Mouse (Mus musculus): Measurements from ENCODE around the gene Nmb.

Gene Nmb

DNA sequence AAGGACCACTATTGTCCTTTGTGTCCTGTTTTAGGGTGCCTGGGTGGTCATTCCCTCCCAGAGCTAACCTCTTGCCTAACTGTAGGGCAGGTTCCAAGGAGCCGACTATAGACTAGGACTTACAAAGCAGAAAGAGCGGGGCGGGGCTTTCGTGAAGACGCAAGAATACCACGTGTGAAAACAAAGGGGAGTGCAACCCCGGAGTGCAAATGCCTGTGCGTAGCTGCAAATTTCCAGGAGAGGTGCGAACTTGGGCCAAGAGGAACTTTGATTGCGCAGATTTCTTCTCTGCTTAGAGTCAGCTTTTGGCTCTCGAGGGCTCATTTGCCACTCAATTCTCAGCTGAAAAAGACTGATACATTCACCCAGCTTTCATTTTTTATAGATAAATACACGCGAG, 44.6 kb downstream of the Nmb start:
- peak; percentile 24 for DNase-seq (ENCODE audit: low read depth, low spot score)

GRCm38 (mm10) chr7:80857181-80857580, 47.7 kb downstream of the Nmb start:
- peak; percentile 49 for DNase-seq (ENCODE audit: low read depth, low spot score)

DNA sequence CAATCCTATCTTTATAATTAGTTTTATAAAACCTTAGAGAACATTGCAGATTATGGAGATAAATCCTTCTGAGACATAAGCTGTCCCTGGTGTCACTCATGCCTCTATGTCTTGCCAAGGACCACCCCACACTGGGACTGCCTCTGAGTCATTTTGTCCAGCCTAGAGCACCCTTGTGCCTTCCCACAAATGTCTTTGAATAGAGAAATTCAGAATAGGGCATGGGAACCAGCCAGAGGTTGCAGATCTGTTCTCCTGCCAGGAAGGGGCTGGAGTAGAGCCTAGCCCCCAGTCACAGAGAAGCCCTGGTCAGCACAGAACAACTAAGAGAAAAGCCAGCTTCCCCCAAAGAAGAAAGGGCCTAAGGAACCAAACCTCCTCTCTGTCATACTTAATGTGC, 49.6 kb downstream of the Nmb start:
- DNase-seq (ENCODE audit: low read depth, low spot score): no peak

DNA sequence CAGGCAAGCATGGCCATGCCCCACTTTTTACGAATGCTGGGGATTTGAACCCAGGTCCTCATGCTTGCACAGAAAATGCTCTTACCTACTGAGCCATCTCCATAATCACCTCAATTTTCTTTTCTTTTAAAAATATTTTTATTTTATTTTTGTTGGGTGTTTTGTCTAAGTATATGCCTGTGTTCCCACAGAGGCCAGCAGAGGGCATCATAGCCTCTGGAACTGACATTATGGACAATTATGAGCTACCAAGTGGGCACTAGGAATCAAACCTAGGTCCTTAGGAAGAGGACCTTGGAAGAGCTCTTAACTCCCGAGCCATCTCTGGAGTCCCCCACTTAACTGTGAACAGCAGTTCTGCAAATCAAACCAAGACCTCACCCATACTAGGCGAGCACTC, 51.7 kb downstream of the Nmb start:
- no peak for DNase-seq (ENCODE audit: low read depth, low spot score)

Data from skeletal muscle tissue, adult 2 months (tissue).